Mouse (Mus musculus) megakaryocyte progenitor cell, adult 5-6 weeks (primary cell): ENCODE results near the gene Sphk2. TPM values are rescaled to one million over a fixed set of nuclear protein-coding genes. Genes with fewer than 3 reads are reported as not detected.
A peak's percentile ranks its signal among the peaks of the same experiment; 100 is the strongest.

Experiments
- ATAC-seq: replicated peaks from 2 replicates; pipeline ENCODE4 v1.8.0; 2016; ENCODE audit warnings: mild to moderate bottlenecking, moderate TSS enrichment, inconsistent platforms; ENCODE audit not compliant: poor library complexity
- total RNA-seq, 2 experiments: library from RNA; stranded (forward) in 1 of 2; stranded (reverse) in 1 of 2; fragments of 157-497, 149-512 nt in 1 of 2; fragments of 200-1000 nt in 1 of 2; gene quantifications; 2 replicates each; pipeline versions ENCODE4 v1.2.3 to v1.2.4; 2015 to 2017

Gene Sphk2
- total RNA-seq (2015) (10.6 and 14.5 TPM in 2 replicates), total RNA-seq (2017) (9.8 and 10.2 TPM in 2 replicates)

GRCm38 (mm10) chr7:45717918-45718297 lies at the start of gene Sphk2:
Gene Sphk2, minus strand, starts transcription at chr7:45718002.
- peak; percentile 65 for ATAC-seq

GRCm38 (mm10) chr7:45767500-45767899 lies 49.7 kb upstream of the Sphk2 start:
- ATAC-seq: no peak

GRCm38 (mm10) chr7:45766764-45767163 lies 49.0 kb upstream of the Sphk2 start:
- no peak for ATAC-seq

GRCm38 (mm10) chr7:45765995-45766394 lies 48.2 kb upstream of the Sphk2 start:
- no peak for ATAC-seq

DNA sequence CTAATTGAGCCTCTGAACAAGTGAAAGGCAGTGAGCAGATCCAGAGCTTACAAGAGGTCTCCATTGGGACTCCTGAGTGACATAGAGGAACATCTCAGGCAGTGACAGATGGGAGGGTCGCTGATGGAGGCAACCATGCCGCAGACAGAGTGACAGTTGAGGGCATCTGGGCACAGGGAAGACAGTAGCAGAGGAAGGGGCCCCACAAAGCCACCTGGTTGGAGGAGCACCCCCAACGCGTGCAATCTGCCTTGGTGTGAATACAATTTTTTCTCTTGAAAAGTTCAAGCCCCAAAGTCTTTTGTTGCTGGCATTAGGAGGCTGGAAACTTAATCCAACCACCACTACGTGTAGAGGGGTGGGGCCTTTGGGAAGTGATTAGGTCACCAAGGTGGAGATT lies 42.3 kb upstream of the Sphk2 start:
- no peak for ATAC-seq

- ATAC-seq: no peak
Measured at GRCm38 (mm10) chr7:45759400-45759799, 41.6 kb upstream of the Sphk2 start.

- no peak for ATAC-seq
Measured at GRCm38 (mm10) chr7:45755703-45756102, 37.9 kb upstream of the Sphk2 start.

DNA sequence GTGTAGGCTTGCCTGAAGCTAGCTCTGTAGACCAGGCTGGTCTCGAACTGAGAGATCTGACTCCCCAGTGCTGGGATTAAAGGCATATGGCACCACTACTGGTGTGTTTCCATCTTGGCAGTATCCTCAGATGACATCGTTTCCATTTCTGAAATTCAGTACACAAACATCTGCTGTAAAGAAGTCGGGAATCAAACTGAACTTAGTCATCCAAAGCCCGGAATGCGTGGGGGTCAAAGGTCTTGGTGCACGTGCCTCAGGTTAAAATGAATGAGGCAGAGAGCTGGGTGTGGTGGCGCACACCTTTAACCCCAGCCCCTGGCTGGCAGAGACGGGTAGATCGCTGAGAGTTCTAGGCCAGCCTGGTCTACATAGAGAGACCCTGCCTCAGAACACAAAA lies 32.4 kb upstream of the Sphk2 start:
- ATAC-seq: no peak

DNA sequence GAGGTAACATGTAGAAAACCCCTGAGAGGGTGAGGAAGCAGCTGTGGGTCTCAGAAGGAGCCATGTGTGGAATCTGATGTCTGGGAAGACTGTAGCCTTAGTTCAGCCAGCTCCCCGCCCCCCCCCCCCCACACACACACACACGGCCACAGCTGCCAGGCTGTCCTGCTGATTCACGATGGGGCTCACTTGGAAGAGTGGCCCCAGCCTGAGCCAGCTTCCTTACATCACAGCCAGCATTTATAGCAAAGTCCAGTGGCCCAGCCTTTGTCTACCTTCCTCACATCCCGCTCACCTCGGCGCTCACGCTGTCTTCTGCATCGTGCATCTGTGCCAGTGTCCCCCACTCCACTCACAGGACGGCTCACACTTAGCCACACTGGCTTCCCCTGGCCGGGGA lies 31.6 kb upstream of the Sphk2 start:
- ATAC-seq: no peak

- no peak for ATAC-seq
Measured at GRCm38 (mm10) chr7:45748110-45748509, 30.3 kb upstream of the Sphk2 start.

DNA sequence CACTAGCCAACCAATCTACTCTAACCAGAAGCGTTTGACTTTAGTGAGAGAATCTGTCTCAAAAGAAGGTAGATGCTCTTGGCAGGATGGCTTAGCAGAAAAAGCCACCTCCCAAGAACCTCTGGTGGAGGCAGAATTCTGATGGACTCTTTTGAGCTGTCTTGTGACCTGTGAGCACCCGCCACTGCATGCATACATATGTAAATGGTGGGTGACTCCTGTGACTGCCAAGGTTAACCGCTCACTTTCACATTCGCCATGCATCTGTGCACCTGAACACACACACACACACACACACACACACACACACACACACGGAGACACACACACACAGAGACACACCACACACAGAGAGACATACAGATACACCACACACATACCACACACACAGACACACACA lies 29.6 kb upstream of the Sphk2 start:
- ATAC-seq: no peak

DNA sequence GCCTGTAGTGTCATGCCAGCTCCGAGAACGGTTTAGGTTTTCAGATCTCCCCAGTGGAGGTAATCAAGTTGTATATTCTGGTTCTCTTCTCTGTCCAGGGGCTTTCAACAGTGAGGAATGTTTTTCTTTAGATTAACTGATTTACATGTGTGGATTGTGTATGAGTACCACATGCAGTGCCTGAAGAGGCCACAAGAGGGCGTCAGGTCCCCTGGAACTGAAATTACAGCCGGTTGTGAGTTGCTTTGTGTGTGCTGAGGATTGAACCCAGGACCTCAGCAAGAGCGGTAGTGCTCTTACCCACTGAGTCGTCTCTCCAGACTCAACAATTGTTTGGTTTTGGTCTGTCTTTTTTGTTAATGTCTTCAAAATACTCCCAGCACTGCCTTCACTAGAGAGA lies 28.7 kb upstream of the Sphk2 start:
- ATAC-seq: no peak

- peak; percentile 62 for ATAC-seq
Measured at GRCm38 (mm10) chr7:45744387-45744786, 26.6 kb upstream of the Sphk2 start.

DNA sequence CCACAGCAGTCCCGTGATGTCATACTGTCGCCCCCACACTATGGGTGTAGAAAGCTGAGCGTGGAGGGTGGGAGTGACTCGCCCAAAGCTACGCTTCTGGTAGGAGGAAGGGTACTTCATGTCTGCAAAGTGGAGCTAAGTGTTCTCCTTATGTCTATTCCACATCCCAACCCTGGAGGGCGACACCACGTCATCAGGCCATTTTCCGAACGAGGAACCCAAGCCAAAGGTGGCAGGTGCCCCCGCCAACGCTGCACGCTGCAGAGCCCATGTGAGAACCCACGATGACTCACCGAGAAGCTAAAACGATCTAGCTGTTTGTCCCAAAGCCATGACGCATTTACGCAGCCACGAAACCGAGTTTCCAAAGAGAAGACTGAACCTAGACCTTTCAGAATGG lies 24.5 kb upstream of the Sphk2 start:
- peak; percentile 38 for ATAC-seq

DNA sequence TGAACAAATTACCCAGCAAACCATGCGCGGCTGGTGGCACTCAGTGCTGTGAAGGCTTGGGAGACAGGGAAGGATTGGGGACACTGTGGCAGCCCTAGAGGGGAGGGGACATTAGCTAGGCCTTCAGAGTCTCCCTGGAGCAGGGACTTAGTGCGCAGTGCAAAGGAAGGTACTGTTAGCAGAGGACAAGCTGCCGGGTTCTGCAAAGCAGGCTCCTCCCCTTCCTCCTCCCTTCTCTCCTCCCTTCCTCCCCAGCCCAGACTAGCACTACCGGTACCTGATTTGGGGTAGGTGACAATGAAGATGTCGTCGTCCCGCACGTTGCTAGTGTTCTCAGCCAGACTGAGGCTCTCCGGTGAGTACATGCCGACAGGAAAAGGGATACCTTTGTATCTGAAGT lies 24.0 kb upstream of the Sphk2 start:
- peak; percentile 74 for ATAC-seq

DNA sequence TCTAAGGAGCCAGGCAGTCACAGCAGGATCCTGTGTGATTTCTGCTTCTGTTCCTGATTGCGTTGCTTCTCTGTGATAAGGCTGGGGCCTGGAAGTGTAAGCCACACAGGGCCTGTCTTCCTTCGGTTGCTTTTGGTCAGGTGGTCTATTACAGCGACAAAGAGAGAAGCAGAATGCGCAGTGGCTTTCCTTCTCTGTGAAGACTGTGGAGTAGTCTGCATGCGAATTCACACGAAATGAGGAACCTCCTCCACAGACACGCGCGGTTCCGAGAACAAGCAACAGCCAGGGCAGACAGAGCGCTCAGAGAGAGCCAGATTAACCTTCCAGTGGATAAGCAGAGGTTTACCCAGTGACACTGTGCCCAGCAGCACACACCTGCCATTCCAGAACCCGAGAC lies 23.5 kb upstream of the Sphk2 start:
- ATAC-seq: peak; percentile 43

GRCm38 (mm10) chr7:45739820-45740219 lies 22.0 kb upstream of the Sphk2 start:
- no peak for ATAC-seq

DNA sequence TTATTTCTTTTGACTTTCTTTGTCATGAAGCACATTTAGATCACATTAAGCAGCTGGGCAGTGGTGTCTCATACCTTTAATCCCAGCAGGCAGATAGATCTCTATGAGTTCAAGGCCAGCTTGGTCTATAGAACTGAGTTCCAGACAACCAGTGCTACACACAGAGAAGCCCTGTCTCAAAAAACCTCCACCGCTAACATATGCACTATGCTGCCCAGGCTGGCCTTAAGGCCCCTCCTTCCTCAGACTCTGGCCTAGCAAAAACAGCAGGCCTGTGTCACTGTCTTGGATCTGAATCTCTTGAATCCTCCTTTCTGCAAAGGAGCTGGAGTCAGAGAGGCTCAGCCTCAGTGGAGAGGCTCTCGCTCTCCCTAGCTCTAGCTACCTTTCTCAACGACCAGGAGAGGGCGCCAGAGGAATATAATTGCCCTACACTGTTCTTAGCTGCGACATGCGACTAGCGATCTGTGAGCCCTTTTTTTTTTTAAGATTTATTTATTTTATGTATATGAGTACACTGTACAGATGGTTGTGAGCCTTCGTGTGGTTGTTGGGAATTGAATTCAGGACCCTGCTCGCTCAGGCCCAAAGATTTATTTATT lies 21.5 kb upstream of the Sphk2 start:
- peak; percentile 77 for ATAC-seq

DNA sequence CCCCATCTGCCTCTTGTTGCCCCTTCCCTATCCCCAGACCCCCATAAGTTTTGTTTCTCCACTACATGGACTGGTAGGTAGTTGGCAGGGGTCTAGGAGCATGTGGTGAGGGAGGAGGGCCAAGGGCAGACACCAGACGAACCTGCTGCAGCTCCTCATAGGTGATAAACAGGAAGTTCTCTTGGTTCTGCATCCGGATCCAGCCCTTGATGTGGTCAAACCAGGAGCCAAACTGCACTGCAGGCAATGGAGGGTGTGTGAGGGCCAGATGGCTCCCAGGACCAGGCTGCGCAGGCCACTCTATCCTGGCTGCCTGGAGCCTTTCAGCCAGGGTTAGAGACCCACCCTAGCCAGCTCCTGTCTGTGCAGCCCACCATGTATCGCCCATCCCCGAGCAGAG lies 15.7 kb upstream of the Sphk2 start:
- ATAC-seq: no peak

DNA sequence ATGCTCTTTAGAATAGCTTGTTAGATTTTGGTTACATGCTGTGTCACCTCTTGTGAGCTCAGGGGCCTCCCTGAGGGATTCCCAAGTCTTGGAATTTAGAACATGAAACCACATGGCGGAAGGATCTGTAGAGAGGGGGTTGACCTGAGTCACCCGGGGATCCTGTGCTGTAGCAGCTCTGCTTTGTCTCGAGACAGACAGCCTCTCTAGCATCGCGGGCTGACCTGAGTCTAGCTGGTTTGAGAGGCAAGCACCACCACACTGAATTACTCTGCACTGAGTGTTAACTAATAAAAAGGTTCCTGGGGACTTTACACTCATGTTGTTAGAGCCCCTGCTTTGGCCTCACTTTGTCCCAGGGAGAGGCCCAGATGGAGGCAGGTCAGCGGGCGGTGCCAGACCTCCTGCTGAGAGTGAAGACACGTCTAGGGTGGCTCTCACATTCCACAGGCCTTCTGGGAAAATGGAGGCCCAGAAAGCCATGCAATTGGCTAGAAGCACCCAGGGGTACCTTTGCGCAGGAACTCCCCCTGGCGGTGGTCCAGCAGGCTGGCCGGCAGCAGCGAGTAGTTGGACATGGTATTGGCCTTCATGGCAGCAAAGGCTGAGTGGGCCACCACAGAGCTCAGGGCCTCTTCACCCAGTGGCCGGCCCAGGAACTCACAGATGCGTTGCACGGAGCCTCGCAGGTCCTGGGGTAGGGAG lies 13.1 kb upstream of the Sphk2 start:
- peak; percentile 74 for ATAC-seq

DNA sequence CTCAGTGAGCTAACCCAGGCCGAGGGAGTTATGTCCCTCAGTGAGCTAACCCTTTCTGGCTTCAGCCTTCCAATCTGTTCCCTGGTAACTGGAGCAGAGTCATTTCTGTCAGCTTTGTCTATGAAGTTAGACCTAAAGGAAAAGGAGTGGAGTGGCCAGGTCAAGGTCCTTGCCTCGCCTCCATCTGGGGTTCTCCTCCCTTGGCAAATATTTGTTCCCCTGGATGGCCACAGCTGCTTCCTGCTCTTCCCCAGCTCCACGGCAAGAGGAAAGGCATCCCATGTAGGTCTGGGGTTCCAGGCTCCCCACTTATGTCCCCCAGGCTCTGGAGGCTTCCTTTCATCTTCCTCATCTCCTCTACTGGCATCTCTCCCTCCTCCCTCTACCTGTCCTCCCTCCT lies 9.8 kb upstream of the Sphk2 start:
- no peak for ATAC-seq

GRCm38 (mm10) chr7:45726419-45726818 lies 8.6 kb upstream of the Sphk2 start:
- ATAC-seq: no peak

- no peak for ATAC-seq
Measured at GRCm38 (mm10) chr7:45725713-45726112, 7.9 kb upstream of the Sphk2 start, which contains the start of gene Spaca4. Gene Spaca4, minus strand, starts transcription at chr7:45725813.
